Mouse (Mus musculus) brain, embryonic 14.5 days (tissue): ENCODE results near the gene Crtc2.

Source experiments
- CTCF ChIP-seq: fragments of 200-500 bp; IDR thresholded peaks from 2 replicates; pipeline ENCODE4 v1.5.1; 2012; ENCODE audit warnings: inconsistent platforms, mild to moderate bottlenecking, moderate library complexity, borderline replicate concordance; ENCODE audit not compliant: insufficient read depth, insufficient read length; ENCODE audit errors: extremely low read depth
- POLR2A ChIP-seq: fragments of 200-500 bp; IDR thresholded peaks from 2 replicates; pipeline ENCODE4 v1.6.1; 2012; ENCODE audit warnings: mild to moderate bottlenecking, inconsistent platforms, borderline replicate concordance; ENCODE audit not compliant: poor library complexity, insufficient read depth, insufficient read length, severe bottlenecking; ENCODE audit errors: extremely low read depth

DNA sequence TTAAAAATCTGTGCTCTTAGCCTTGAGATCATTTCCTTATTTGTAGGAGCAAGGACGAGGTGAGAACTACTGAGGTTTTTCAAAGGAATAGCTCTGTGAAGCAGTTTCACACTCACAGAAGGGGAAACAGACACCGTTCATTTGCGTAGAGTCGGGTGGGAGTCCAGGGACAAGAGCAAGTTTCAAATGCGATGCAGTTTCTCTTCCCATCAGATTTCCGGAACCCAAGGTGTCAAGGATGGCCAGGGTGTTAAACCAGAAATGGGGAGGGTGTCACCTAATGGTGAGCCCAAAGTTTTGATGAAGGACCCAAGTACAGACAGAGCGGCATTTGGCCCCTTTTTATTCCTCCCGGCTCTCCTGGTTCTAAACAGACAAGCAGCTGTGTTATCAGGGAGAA lies 22.9 kb upstream of the Crtc2 start:
- TF ChIP-seq CTCF: no peak
- no peak for TF ChIP-seq POLR2A
